8 mouse cellular contexts compared by ENCODE assay signal in the genomic region with DNA sequence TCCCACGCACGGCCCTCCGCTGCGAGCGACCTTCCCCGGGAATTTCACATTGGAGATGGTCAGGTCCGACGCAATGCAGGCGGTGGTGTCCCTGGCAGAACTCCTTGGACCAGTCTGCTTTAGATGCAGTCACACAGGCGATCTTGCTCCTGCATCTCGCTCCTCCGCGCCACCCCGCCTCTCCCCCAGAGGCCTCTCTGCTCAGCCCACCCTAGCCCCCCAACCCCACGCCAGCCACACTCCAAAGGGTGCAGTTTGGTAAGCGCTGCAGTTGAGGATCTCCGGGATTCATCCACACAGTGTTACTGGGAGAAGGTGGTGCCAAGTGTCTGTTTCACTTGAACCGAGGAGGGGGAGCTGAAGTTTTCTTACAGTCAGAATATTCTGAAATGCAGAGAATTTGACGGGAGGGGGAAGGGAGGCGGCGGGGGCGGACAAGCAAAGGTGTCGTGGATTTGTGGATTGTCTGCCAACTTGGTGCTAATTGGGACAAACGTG. TPM values are rescaled to one million over a fixed set of nuclear protein-coding genes. Genes with fewer than 3 reads are reported as not detected.
DNase-seq lines count a peak whose midpoint lies in the region; ATAC-seq lines count a peak whose summit lies in the region.

No protein-coding gene starts in this region.

- H3K36me3 ChIP-seq in heart, embryonic 13.5 days, result no peaks in the 10 kb centered on the region
- no peaks in the 10 kb centered on the region for H3K36me3 ChIP-seq in forebrain, embryonic 16.5 days (ENCODE audit: control insufficient read depth, insufficient read depth)
- H3K36me3 ChIP-seq in neural tube, embryonic 13.5 days, result no peaks in the 10 kb centered on the region

- H3K4me3 ChIP-seq in heart, embryonic 13.5 days, result peak overlapping the region; percentile 56
- peak overlapping the region; percentile 69 for H3K4me3 ChIP-seq in forebrain, embryonic 16.5 days (replicated peaks; ENCODE audit: low read length)
- peak overlapping the region; percentile 52 for H3K4me3 ChIP-seq in neural tube, embryonic 13.5 days

- H3K9me3 ChIP-seq in heart, embryonic 13.5 days, result no peaks in the 10 kb centered on the region; the same call in 1 of the 2 replicates
- no peaks in the 10 kb centered on the region for H3K9me3 ChIP-seq in forebrain, embryonic 16.5 days (ENCODE audit: control insufficient read depth, low read length)
- no peaks in the 10 kb centered on the region for H3K9me3 ChIP-seq in neural tube, embryonic 13.5 days

- H3K4me2 ChIP-seq in heart, embryonic 13.5 days, result peak overlapping the region; percentile 95
- H3K4me2 ChIP-seq in forebrain, embryonic 16.5 days (ENCODE audit: low read length), result peak overlapping the region; percentile 99
- peak overlapping the region; percentile 97 for H3K4me2 ChIP-seq in neural tube, embryonic 13.5 days

- WGBS in heart, embryonic 13.5 days, result 1% methylated on average over 24 of the region's 24 CpGs
- WGBS in forebrain, embryonic 16.5 days, result under 1% methylated on average over 24 of the region's 24 CpGs
- under 1% methylated on average over 24 of the region's 24 CpGs for WGBS in neural tube, embryonic 13.5 days

- peaks cover 33% of the 10 kb centered on the region for H3K4me1 ChIP-seq in heart, embryonic 13.5 days
- peaks cover 30% of the 10 kb centered on the region for H3K4me1 ChIP-seq in forebrain, embryonic 16.5 days (replicated peaks; ENCODE audit: control insufficient read depth, insufficient read depth, low read length)
- peaks cover 36% of the 10 kb centered on the region for H3K4me1 ChIP-seq in neural tube, embryonic 13.5 days (replicated peaks)

- H3K27ac ChIP-seq in heart, embryonic 13.5 days (replicated peaks), result no peak overlapping the region
- 0 out of 2 replicates have a peak overlapping the region, but pooled peaks have one; percentile 14 for H3K27ac ChIP-seq in forebrain, embryonic 16.5 days (ENCODE audit: low read length)
- H3K27ac ChIP-seq in neural tube, embryonic 13.5 days (replicated peaks), result peak overlapping the region; percentile 61

- ATAC-seq in heart, embryonic 13.5 days (ENCODE audit: extremely low read depth, insufficient number of reproducible peaks, low FRiP score, low TSS enrichment), result no peak
- ATAC-seq in forebrain, embryonic 16.5 days, result peak; percentile 47
- peak; percentile 74 for ATAC-seq in neural tube, embryonic 13.5 days (ENCODE audit: low read depth)

- H3K27me3 ChIP-seq in heart, embryonic 13.5 days (replicated peaks), result peaks cover 89% of the 10 kb centered on the region
- H3K27me3 ChIP-seq in forebrain, embryonic 16.5 days (replicated peaks; ENCODE audit: control insufficient read depth, insufficient read depth, low read length), result peaks cover 24% of the 10 kb centered on the region
- H3K27me3 ChIP-seq in neural tube, embryonic 13.5 days, result peaks cover 60% of the 10 kb centered on the region

- intact Hi-C loops in heart, postnatal 10 days (cut with DNase I), result no loop called here

- DNase-seq in heart, postnatal 10 days, result no peak
- peak; percentile 81 for DNase-seq in cerebellum, adult 18-20 months
- DNase-seq in left cerebral cortex, adult 18-20 months (ENCODE audit: low spot score in 2 of 2), result peak; percentile 53 to 69
- no peak for DNase-seq in spleen, adult 18-20 months
- DNase-seq in natural killer cell, adult 2 months (ENCODE audit: low spot score in 2 of 2), result no peak

- peak overlapping the region; percentile 70 for H3K9ac ChIP-seq in heart, embryonic 13.5 days
- peak overlapping the region; percentile 60 for H3K9ac ChIP-seq in forebrain, embryonic 16.5 days (replicated peaks; ENCODE audit: low read depth, low read length)
- H3K9ac ChIP-seq in neural tube, embryonic 13.5 days, result peak overlapping the region; percentile 67

RNA-seq across cellular contexts. Expression of gene Kcna1, which starts 1.1 kb away (rescaled TPM):
- 0.10 and 0.23 TPM in 2 replicates for polyA plus RNA-seq in heart, embryonic 13.5 days (2015; fragmentation: Nextera tagmentation; extraction: Ambion mirVana)
- total RNA-seq in heart, postnatal 10 days (2021), result 1 to 10 TPM in 1 of 2 experiments, under 1 TPM in 1; 0.89 to 2.5 TPM
- polyA plus RNA-seq in forebrain, embryonic 16.5 days (2015; fragmentation: Nextera tagmentation; extraction: Ambion mirVana), result 4.5 and 4.9 TPM in 2 replicates
- 100 to 1,000 TPM; 107 to 124 TPM for total RNA-seq in left cerebral cortex, adult 18-20 months (2021)
- polyA plus RNA-seq in neural tube, embryonic 13.5 days (2015; fragmentation: Nextera tagmentation; extraction: Ambion mirVana), result 4.5 and 5.6 TPM in 2 replicates

Comparison
In these comparisons a context has a peak if more than half of its experiments do, and no peak if none do; other contexts are left out.
1. DNase-seq: peak in cerebellum, adult 18-20 months (2 of 2) and left cerebral cortex, adult 18-20 months (2 of 2); none in heart, postnatal 10 days (0 of 2), spleen, adult 18-20 months (0 of 2) and natural killer cell, adult 2 months (0 of 2).
2. Peak in every context shown above with its lines, with median percentiles within 50 percentile points of each other: H3K4me2 ChIP-seq, H3K4me3 ChIP-seq and H3K9ac ChIP-seq.